Mouse (Mus musculus) CH12.LX (cell line): Measurements from ENCODE around the gene Tufm.
A peak's percentile ranks its signal among the peaks of the same experiment; 100 is the strongest.

ENCODE experiments used
- BHLHE40 ChIP-seq: IDR thresholded peaks from 2 replicates; pipeline ENCODE4 v1.6.1; 2011; ENCODE audit warnings: mild to moderate bottlenecking, low read depth, low read length, improper control_type of control experiment
- CTCF ChIP-seq, 2 experiments: IDR thresholded peaks in 1 of 2; conservative IDR thresholded peaks in 1 of 2; 2 replicates each; pipeline ENCODE4 v1.5.1; 2011 to 2012; ENCODE audit warnings: low read depth in 2 of 2, low read length in 2 of 2, improper control_type of control experiment in 1 of 2, inconsistent platforms in 1 of 2, mild to moderate bottlenecking in 1 of 2, moderate library complexity in 1 of 2
- IRF4 ChIP-seq: IDR thresholded peaks from 2 replicates; pipeline ENCODE4 v1.6.1; 2014; ENCODE audit warnings: low read depth, mild to moderate bottlenecking, inconsistent platforms, low read length, improper control_type of control experiment
- JUND ChIP-seq: conservative IDR thresholded peaks from 2 replicates; pipeline ENCODE4 v1.6.1; 2011; ENCODE audit warnings: low read depth, low read length, improper control_type of control experiment
- MAX ChIP-seq: IDR thresholded peaks from 2 replicates; pipeline ENCODE4 v1.6.1; 2011; ENCODE audit warnings: low read length, improper control_type of control experiment
- MXI1 ChIP-seq: IDR thresholded peaks from 2 replicates; pipeline ENCODE4 v1.6.1; 2011; ENCODE audit warnings: mild to moderate bottlenecking, low read depth, low read length, improper control_type of control experiment
- POLR2A ChIP-seq: IDR thresholded peaks from 2 replicates; pipeline ENCODE4 v1.6.1; 2011; ENCODE audit warnings: low read depth, mild to moderate bottlenecking, improper control_type of control experiment, low read length
- SIN3A ChIP-seq: IDR thresholded peaks from 2 replicates; pipeline ENCODE4 v1.6.1; 2012; ENCODE audit warnings: low read length, improper control_type of control experiment, inconsistent platforms
- USF2 ChIP-seq: conservative IDR thresholded peaks from 2 replicates; pipeline ENCODE4 v1.6.1; 2011; ENCODE audit warnings: low read depth, low read length, improper control_type of control experiment
- ZNF384 ChIP-seq: IDR thresholded peaks from 2 replicates; pipeline ENCODE4 v1.6.1; 2012; ENCODE audit warnings: low read depth, low read length, improper control_type of control experiment, inconsistent platforms

DNA sequence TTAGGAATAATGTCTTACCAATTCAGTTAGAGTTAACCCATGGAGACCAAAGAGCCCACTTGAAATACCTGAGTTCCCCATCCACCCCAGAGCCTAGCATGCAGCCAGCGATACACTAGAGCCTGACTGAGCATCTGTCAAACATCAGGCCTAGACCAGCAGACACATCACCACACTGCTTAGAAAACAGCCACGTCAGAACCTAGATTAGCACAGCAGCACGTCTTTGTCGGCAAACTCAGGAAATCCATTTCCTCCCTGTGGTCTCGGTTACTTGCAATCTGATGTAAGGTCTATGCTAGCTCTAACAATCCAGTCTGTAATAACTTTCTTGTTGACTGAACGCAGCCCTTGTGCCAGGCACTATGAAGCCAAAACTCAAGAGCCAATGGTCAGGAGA lies 17.1 kb upstream of the Tufm start:
- TF ChIP-seq MAX (no peak), POLR2A (no peak), USF2 (no peak), SIN3A (no peak; the same call in 1 of the 2 replicates), CTCF (conservative IDR thresholded peaks at IDR 0.05 in 1 of 2, IDR thresholded peaks at IDR 0.05 in 1 of 2; ENCODE audit: low read depth in 2 of 2, low read length in 2 of 2) (no peak), JUND (no peak), MXI1 (no peak), BHLHE40 (peak; percentile 35), ZNF384 (no peak), IRF4 (no peak; the same call in 1 of the 2 replicates)
